Mouse (Mus musculus): ENCODE results near the gene 2810004N23Rik. TPM values are rescaled to one million over a fixed set of nuclear protein-coding genes. Genes with fewer than 3 reads are reported as not detected.

2810004N23Rik gene
- total and polyA plus RNA-seq, 3 experiments: 54.8 to 68.9 (median 64.0) TPM

DNA sequence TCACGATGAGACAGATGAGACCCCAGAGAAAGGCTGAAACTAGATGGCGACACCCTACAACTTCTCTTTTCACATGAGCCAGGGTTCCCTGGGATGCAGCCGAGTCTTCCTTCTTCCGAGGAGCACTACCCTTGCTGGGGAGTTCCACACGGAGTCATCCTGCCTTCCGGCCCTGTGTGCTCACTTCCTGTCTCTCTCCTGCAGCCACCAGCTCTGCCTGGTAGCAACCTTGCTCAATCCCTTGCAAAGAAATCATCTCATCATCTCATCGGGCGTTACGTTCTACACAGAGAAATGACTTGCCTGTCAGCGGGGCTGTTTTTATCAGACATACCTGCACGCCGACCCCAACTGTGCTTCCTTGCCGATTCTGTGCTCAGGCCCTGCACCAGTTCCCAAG is 32.9 kb downstream of the 2810004N23Rik start:
- no peak overlapping the region for H3K27ac ChIP-seq (ENCODE audit: control insufficient read depth, low read depth, low read length)
- H3K27me3 ChIP-seq (ENCODE audit: control insufficient read depth in 1 of 2, insufficient read depth in 2 of 2, low read length in 2 of 2): no peaks in the 10 kb centered on the region
- H3K4me1 ChIP-seq (ENCODE audit: control insufficient read depth in 1 of 2, insufficient read depth in 2 of 2, low read length in 2 of 2): peaks cover 0 to 3% of the 10 kb centered on the region in 2 experiments; a peak in 1 of 4 replicates
- H3K36me3 ChIP-seq (ENCODE audit: control insufficient read depth in 1 of 2, insufficient read depth in 2 of 2, low read length in 2 of 2): no peaks in the 10 kb centered on the region
- no peaks in the 10 kb centered on the region for H3K79me2 ChIP-seq (ENCODE audit: control insufficient read depth, insufficient read depth, low read length, poor library complexity)
- TF ChIP-seq BHLHE40 (IDR thresholded peaks at IDR 0.05; ENCODE audit: borderline replicate concordance, low read depth, low read length) (no peak), CHD2 (IDR thresholded peaks at IDR 0.05; ENCODE audit: low read length) (no peak), ZKSCAN1 (IDR thresholded peaks at IDR 0.05; ENCODE audit: low read depth, low read length) (no peak), ZNF384 (IDR thresholded peaks at IDR 0.05; ENCODE audit: low read depth, low read length) (no peak), E2F4 (IDR thresholded peaks at IDR 0.05; ENCODE audit: borderline replicate concordance, low read depth, low read length) (no peak), MEF2A (IDR thresholded peaks at IDR 0.05; ENCODE audit: extremely low read depth, insufficient replicate concordance, low read depth, low read length, poor library complexity, severe bottlenecking) (no peak), KAT2A (conservative IDR thresholded peaks at IDR 0.05; ENCODE audit: low read depth, low read length) (no peak), UBTF (IDR thresholded peaks at IDR 0.05; ENCODE audit: borderline replicate concordance, insufficient read depth, low read depth, low read length) (no peak), MYB (IDR thresholded peaks at IDR 0.05; ENCODE audit: low read depth, low read length) (no peak), CHD1 (IDR thresholded peaks at IDR 0.05; ENCODE audit: low read depth, low read length) (no peak), MAFK (IDR thresholded peaks at IDR 0.05; ENCODE audit: borderline replicate concordance, low read depth, low read length) (no peak), TBP (IDR thresholded peaks at IDR 0.05; ENCODE audit: low read depth, low read length) (no peak), TAL1 (IDR thresholded peaks at IDR 0.05; ENCODE audit: low read length) (no peak), POLR2AphosphoS5 (IDR thresholded peaks at IDR 0.05; ENCODE audit: borderline replicate concordance, low read depth, low read length) (no peak), HCFC1 (IDR thresholded peaks at IDR 0.05; ENCODE audit: low read depth, low read length) (no peak), ZC3H11A (IDR thresholded peaks at IDR 0.05; ENCODE audit: low read depth, low read length) (no peak), POLR2AphosphoS2 (IDR thresholded peaks at IDR 0.05; ENCODE audit: low read length) (no peak), CTCF (IDR thresholded peaks at IDR 0.05 in 2 of 3, conservative IDR thresholded peaks at IDR 0.05 in 1 of 3; ENCODE audit: control insufficient read depth in 1 of 3, insufficient read depth in 1 of 3, low read depth in 2 of 3, low read length in 3 of 3, poor library complexity in 1 of 3, severe bottlenecking in 1 of 3) (no peak), GABPA (IDR thresholded peaks at IDR 0.05; ENCODE audit: low read depth, low read length) (no peak), USF2 (IDR thresholded peaks at IDR 0.05; ENCODE audit: borderline replicate concordance in 1 of 2, insufficient read depth in 1 of 2, low read depth in 1 of 2, low read length in 2 of 2) (no peak)
- no peak for DNase-seq (ENCODE audit: low read depth, low spot score)
- no peak overlapping the region for H3K9ac ChIP-seq (ENCODE audit: control insufficient read depth, low read depth, low read length, poor library complexity, severe bottlenecking)
- H3K4me3 ChIP-seq (ENCODE audit: control insufficient read depth in 1 of 2, insufficient read depth in 1 of 2, low read depth in 2 of 2, low read length in 2 of 2): no peak overlapping the region
- H3K9me3 ChIP-seq (replicated peaks; ENCODE audit: insufficient read depth, low read length): no peaks in the 10 kb centered on the region

Measured in MEL (cell line).